Mouse (Mus musculus): ENCODE results near the gene Qprt.
"Not testable (repeated sequence)": the region's sequence is repeated elsewhere in the genome, so short reads cannot be mapped to it uniquely, and the experiment has no call there.

Qprt gene

DNA sequence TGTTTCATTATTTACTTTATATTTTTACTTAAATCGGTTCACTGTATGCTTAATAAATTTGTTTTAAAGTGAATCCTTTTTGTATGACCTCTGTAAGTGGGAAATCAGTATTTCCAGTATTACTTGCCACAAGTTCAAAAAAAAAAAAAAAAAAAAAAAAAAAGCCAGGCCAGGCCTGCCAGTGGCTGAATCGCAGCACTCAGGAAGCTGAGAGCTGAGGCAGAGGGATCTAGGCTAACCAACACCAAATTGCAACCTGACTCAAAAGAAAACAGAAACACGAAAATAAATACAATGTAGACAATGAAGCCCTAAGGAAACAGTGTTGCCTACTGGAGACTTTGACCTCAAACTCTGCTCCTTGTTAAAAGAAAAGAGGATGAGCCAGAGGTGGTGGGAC is 28.1 kb downstream of the Qprt start:
- no peak for DNase-seq

DNA sequence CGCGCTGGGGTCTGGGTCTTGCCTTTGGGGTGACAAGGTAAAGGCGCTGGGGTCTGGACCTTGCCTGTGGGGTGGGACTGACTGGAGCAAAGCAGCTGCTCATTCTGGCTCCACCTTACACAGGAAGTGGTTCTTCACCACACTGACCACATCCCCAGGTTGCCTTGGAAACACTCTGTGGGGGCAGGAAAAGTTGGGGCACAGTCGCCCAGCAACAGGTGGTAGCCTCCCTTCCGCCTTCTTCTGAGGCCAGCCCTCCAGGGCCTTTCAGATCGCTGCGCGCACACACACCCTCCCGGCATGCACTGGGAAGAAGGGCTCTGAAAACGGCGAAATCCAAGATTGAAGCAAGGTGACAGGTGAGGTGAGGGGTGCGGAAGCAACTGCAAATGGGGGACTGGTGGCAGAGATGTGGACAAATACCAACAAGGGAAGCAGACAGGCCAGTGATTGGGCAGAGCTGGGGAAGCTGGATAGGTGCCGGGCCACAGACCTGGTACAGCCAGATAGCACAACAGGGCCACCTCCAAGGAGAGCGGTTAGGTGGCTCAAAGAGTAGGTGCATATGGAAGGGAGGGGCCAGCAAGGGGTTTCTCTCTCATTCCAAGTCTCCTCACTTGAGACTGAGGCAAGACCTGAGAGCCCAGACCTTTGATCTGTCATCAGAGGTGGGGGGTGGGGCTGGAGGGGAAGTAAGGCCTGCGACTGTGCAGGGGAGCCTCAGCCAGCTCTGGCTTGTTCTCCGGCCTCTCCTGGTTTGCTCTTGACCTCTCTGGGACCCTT is 30.7 kb downstream of the Qprt start, which contains the start of gene AI467606:
Gene AI467606, plus strand, starts transcription at position 246 of the 783 bp plus-strand sequence.
- DNase-seq = peak; percentile 68

DNA sequence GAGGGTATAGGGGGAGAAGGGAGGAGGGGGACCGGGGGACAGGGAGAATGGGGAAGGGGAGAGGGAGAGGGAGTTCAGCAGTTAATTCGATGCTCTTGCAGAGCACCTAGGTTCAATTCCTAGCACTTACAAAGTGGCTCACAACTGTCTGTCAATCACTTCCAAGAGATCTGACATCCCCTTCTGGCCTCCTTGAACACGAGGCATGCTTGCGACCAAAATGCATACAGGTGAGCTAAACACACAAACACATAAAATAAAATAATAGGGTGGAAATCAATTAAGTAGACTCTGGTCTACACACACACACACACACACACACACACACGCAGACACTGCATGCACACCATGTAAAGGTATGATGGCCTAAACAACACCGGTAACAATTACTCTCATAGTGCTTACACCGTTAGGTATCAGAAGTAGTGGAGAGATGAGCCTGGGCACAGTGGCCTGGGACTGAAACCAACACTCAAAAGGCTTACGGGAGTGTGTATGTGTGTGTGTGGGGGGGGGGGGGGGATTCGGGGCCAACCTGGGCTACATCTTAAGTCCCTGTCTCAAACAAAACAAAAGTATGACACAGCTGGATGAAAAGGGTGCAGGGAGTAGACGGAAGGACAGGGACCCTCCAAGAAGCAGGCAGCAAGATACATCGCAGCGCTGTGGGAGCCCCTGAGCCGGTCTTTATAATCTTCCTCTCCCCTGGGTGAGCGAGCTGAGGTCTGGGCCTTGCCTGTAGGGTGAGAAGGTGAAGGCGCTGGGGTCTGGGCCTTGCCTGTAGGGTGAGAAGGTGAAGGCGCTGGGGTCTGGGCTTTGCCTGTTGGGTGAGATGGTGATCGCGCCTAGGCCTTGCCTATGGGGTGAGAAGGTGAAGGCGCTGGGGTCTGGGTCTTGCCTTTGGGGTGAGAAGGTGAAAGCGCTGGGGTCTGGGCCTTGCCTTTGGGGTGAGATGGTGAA is 31.6 kb downstream of the Qprt start:
- no peak for DNase-seq

DNA sequence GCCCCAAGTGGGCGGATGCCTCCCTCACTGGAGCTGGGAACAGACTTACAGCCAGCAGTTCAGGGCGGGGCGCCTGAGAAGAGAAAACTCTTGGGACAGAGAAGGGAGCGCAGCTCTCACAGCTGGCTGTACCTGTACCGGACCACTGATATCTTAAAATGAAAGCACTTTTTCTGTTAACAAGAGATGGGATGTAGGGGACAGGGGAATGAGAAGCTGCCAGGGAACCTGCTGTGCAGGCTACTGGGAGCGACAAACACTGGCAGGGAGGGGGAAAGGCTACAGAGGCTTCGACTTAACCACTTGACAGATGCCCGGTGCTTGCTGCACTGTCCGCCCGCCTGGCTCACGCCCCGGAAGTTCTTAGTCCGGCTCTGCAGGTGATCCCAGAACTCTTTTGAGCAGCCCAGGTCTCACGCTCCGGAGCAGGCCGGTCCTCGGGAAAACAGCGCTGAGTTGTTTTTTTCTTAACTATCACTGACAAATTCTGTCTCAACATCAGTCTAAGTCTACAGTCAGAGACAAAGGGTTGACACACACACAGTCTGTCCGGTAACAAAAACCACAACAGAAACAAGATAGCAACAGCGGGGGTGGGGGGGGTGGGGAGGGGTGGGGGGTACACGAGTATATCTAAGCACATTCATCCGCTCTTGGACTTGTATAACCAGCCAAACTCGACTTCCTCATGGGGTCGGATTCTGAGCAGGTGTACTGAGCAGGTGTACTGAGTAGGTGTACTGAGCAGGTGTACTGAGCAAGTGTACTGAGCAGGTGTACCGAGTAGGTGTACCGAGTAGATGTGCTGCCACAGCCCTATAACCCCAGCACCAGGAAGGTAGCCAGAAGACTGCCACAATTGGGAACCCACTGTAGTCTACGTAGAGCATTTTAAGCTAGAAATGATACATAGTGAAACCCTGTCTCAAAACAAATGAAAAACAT is 32.9 kb downstream of the Qprt start:
- DNase-seq = peak; percentile 32

DNA sequence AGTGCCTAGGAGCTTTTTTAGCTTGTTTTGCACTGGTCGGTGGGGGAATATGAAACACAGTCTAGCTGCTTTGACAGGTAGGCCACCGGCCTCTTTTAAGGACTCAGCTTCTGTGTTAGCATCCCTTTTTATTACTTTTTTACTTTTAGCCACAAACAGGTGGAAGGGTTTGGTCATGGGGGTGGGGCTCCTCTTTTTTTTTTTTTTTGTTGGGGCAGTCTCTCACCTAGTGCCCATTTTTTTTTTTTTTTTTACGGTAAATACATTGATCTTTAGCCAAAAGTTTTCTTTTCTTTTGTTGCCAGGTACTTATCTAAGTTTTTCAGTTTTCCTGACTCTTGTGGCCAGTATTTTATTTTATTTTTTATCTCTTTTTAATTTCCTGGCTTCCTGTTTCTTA is 33.9 kb downstream of the Qprt start:
- no peak for DNase-seq

DNA sequence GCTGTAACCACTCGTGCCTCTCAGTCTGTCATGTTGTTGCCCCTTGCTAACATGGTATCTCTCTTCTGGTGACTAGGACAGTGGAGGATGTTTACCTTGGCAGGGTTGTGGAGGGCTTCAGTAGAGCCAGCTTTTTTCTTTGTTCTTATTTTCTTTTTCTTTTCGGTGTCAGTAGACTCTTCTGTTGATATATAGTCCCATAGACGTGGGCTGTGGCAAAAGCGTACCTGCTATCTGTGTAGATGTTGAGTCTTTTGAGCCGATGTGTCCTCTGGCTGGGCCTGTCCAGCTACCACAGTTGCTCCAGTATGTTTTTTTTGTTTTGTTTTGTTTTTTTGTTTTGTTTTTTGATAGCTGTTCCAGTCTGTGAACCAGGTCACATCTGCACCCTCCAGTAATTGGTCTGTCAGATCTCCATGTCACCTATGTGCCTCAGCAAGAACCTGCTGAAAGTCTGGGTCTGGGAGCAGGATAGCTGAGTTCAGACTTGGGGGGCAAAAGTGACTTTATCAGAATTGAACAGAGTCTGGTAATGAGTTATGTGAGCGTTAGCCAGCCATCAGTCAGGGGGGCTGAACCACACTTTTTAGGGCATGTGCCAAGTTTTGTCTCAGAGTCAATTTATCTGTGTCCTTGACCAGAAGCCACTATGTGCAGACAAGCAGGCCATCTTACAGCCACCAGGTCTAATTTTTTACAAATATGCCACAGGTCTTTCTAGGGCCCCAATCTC is 34.6 kb downstream of the Qprt start, which contains the start of gene Zg16:
Gene Zg16, minus strand, starts transcription at position 51 of the 733 bp plus-strand sequence.
- not testable (repeated sequence) for DNase-seq

DNA sequence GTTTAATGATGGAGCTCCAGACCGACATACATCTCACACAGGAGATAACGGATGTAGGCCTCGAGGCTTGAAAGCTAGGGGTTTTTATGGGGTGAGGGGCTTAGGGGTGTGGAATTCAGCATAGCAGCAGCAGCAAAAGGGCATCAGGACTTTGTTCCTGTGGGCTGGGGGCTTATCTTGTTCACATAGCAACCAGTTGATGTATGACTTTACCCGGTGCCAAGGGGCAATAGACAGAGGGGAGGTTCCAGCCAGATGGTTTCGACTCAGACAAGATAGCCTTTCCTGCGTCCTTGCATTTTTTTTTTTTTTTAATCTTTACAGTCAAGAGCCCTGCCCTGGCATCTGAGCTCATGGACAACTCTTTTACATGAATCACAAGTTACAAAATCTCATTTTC is 36.3 kb downstream of the Qprt start:
- DNase-seq = not testable (repeated sequence)

DNA sequence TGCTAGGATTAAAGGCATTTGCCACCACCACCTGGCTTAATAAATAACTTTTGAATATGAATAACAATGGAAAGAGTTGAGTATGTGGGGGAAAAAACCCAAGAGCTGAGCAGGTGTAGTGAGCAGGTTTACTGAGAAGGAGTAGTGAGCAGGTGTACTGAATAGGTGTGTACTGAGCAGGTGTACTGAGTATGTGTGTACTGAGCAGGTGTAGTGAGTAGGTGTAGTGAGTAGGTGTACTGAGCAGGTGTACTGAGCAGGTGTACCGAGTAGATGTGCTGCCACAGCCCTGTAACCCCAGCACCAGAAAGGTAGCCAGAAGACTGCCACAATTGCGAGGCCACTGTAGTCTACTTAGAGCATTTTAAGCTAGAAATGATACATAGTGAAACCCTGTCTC is 37.2 kb downstream of the Qprt start:
- no peak for DNase-seq

DNA sequence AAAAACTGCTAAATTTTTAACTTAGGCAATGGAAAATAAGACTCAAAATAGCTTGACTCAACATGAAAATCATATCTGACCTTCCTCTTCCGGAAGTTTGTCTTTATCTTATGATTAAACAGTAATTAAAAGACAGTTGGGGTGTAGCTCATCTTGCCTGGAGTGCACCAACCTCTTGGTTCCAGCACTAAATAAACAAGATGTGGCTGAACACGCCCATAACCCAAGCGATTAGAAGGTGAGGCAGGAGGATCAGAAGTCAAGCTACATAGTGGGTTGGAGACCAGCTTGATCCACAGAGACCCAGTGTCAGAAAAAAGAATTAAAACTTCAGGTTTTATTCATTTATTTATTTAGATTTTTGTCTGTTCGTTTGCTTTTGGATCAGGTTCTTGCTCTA is 38.3 kb downstream of the Qprt start:
- no peak for DNase-seq

DNA sequence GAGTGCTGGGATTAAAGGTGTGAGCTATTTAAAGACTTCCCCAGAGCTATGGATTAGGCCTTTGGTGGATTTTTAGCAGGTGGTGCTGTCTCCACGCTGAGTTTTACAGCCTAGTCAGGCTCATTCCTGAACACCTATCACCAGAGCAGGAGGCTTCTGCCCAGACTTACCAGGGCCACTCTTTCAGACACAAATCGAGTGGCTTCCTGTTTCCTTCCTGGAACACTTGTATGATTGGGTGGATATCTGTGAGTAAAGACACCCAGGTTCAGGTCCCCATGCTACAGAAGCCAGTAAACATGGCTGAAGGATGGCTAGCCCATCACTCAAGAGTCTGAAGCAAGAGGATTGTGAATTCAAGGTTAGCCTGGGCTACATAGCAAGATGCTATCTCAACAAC is 39.0 kb downstream of the Qprt start:
- no peak for DNase-seq

DNA sequence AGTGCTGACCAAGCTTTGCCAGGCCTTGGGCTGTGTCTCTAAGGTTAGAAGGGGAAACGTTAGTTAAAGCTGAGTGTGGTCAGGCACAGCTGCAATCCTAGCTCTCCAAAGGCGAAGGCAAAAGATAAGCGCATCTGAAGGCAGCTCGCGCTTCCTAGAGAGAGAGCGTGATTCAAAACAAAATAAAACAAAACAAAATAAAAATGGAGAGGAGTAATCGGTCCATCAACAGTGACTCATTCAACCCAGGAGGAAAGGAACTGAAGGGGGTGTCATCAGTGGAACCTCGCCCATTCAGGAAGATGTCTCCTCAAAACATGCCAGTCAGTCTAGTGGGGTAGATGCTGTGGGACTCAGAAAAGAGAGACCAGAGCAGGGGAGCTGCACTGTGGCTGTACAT is 39.8 kb downstream of the Qprt start:
- no peak for DNase-seq

DNA sequence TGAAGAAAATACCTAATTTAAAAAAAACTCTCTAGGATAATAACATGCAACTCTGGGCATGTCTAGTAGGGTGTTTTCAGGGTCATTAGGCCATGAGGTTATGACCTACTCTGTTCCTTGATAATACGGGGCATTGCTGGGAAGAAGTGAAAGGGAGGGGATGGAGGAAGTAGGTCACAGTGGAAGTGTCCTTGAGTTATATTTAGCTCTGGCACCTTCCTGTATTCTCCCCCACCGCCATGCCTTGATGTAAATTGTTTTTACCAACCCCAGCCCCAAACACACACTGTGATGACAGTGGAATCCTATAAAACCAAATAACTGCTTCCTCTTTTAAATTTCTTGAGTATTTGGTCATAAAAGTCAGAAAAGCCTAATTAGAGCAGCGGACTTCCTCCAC is 42.0 kb downstream of the Qprt start:
- DNase-seq = no peak

DNA sequence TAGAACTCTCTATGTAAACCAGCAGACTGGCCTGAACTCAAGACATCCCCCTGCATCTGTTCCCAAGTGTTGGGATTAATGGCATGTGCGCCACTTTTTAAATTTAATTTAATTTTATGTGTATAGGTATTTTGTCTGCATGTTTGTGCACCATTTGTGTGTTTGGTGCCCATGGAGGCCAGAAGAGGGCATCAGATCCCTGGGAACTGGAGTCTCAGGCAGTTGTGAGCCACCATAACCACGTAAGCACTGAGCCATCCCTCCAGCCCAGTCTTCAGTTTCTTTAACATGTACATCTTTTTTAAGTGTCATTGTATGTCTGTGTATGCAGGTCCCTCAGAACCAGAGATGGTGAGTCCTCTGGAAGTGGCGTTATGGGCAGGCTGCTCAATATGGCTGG is 44.3 kb downstream of the Qprt start:
- DNase-seq = no peak

DNA sequence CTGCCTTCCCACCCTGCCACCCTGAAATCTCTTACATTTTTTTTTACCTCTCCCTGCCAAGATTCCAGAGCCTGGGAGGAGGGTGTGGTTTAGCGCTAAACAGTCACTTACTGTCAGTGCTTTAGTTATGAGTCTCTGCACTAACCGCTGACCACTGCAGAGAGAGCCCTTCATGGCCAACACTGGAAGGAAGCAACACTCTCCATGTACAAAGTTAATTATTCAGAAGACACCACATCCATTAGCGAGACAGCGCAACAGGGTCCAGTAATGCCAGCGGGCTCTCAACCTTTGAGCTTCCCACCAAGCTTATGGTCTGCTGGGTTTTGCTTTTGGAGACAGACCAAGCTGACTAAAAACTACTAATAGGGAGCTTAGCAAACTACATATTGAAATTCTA is 45.8 kb downstream of the Qprt start:
- DNase-seq = no peak

DNA sequence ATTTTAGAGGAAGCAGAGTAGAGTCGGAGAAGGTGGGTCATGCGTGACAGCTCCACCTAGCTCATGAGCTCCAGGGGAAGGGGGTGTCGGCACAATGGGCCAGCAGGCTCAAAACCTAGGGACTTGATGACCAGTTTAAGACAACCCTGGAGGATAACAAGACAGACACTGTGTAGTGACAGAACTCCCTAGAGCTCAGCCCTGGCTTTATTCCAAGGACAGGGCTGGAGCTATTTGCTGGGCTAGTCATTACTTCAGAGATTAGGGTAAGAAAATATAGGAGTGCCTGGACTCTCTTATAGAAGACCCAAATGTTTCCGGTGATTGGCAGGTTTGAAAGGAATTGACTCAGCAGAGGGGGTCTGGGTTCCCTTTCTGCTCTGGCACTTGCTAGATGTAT is 48.8 kb downstream of the Qprt start:
- DNase-seq = no peak

DNA sequence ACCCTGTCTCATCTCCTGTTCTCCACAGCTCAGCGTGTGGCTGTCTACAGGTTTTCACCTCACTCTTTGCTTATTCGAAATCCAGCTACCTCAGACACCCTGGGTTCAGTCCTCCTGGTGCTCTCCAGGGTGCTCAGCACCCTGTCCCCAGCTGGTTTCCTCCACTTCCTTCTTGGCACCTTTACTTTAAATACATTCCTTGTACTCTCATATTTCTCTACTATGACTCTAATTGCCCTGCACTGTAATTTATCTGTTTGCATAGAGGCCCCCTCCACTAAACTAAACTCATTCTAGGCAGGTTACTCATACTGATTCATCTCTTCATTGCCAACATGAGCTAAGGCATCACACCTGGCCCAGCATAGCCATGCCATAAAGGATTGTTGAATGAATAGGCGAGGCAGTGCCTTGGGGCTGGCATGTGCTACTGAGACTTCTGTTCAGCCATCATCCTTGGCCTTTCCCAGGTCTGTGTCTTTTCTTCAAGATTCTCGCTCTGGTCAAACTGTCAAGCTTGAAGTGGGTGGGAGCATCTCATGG is 51.1 kb downstream of the Qprt start:
- no peak for DNase-seq

DNA sequence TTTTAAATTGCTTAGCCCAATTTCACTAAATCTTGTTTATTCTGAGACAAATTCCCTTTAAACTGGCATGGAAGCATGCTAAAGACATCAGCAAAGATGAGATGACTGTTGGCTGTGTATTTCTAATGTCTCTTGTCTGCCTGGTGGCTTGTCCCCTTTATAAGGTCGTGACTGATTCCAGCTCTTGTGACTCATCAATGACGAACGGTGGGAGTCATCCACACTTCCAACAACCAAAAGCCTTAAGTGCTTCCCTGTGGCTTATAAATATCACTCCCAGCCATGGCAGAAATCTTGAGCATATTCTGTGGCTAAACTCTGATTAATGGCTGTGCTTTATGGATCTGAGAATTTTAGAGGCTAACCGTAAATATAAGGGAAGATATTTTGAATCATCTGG is 55.7 kb downstream of the Qprt start:
- DNase-seq = no peak

DNA sequence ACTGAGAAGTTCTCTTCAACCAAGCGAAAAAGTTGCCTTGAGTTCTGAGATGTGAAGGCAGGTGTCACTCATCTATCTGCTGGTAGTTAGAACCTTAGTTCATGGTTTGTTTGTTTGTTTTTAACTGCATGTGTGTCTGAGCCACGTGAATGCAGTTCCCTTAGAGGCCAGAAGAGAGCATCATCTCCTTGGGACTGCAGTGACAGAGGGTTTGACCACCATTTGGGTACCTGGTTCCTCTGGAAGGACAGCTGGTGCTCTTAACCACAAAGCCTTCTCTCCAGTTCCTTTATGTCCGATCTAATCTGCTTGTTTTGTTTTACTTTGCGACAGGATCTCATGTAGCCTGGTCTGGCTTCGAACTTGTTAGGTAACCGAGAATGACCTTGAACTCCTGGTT is 56.5 kb downstream of the Qprt start:
- no peak for DNase-seq
